Mouse (Mus musculus) midbrain, embryonic 14.5 days (tissue): ENCODE results near the gene Rasgrp2. TPM values are rescaled to one million over a fixed set of nuclear protein-coding genes. Genes with fewer than 3 reads are reported as not detected.

Source experiments
- ATAC-seq: fragments of 200-750 bp; cut with Nextera tagmentation; 2 replicates; pipeline ENCODE4 v1.8.0; 2017; ENCODE audit warnings: moderate number of reproducible peaks, moderate library complexity; ENCODE audit not compliant: low FRiP score, low TSS enrichment
- DNase-seq: peaks from one replicate; pipeline ENCODE4 v3.0.0-alpha.2; 2015
- H3K27ac ChIP-seq: fragments of 300-500 bp; sonication (generic); replicated peaks from 2 replicates; pipeline ENCODE4 v1.5.1; 2014; ENCODE audit warnings: mild to moderate bottlenecking, low read depth, low read length, moderate library complexity
- H3K27me3 ChIP-seq: fragments of 300-500 bp; sonication (generic); 2 replicates; pipeline ENCODE4 v1.6.1; 2014; ENCODE audit warnings: low read length, control low read depth, mixed read lengths; ENCODE audit not compliant: control insufficient read depth, insufficient read depth
- H3K36me3 ChIP-seq: fragments of 300-500 bp; sonication (generic); 2 replicates; pipeline ENCODE4 v1.6.1; 2014; ENCODE audit warnings: low read length, control low read depth; ENCODE audit not compliant: control insufficient read depth, insufficient read depth
- H3K4me1 ChIP-seq: fragments of 300-500 bp; sonication (generic); 2 replicates; pipeline ENCODE4 v1.6.1; 2014; ENCODE audit warnings: mild to moderate bottlenecking, antibody characterized with exemption, low read length, control low read depth; ENCODE audit not compliant: control insufficient read depth, insufficient read depth
- H3K4me2 ChIP-seq: fragments of 300-500 bp; sonication (generic); 2 replicates; pipeline ENCODE4 v1.6.1; 2014; ENCODE audit warnings: mild to moderate bottlenecking, low read length, moderate library complexity
- H3K4me3 ChIP-seq: fragments of 300-500 bp; sonication (generic); replicated peaks from 2 replicates; pipeline ENCODE4 v1.5.1; 2014; ENCODE audit warnings: low read depth, low read length
- H3K9ac ChIP-seq: fragments of 300-500 bp; sonication (generic); replicated peaks from 2 replicates; pipeline ENCODE4 v1.6.1; 2014; ENCODE audit warnings: mild to moderate bottlenecking, low read length, moderate library complexity
- H3K9me3 ChIP-seq: fragments of 300-500 bp; sonication (generic); 2 replicates; pipeline ENCODE4 v1.6.1; 2016; ENCODE audit warnings: low read length, control low read depth, mixed read lengths; ENCODE audit not compliant: control insufficient read depth
- WGBS: fragments of 180-500 bp; shearing (Covaris S2); extraction: QIAGEN DNeasy Blood & Tissue Kit; methylation state at CpG from one replicate; pipeline ENCODE4 v1.1.7; 2014; 5-methylcytosine and 5-hydroxymethylcytosine counted together
- polyA plus RNA-seq: library from polyadenylated mRNA; unstranded; fragments of >200 nt; fragmentation: Nextera tagmentation; extraction: Ambion mirVana; gene quantifications from 2 replicates; pipeline ENCODE4 v1.2.1, GENCODE M21; 2014

Rasgrp2 gene
- polyA plus RNA-seq, 1 experiment from 2014 or later, result 32.9 TPM

- no peak overlapping the region for H3K4me3 ChIP-seq
- DNase-seq (no peak), ATAC-seq (no peak)
- H3K9ac ChIP-seq, result no peak overlapping the region
- H3K36me3 ChIP-seq, result no peaks in the 10 kb centered on the region
- H3K4me1 ChIP-seq, result no peaks in the 10 kb centered on the region
- H3K27me3 ChIP-seq, result no peaks in the 10 kb centered on the region
- 52% methylated on average over 16 of the region's 16 CpGs for WGBS
- no peak overlapping the region for H3K4me2 ChIP-seq
- no peaks in the 10 kb centered on the region for H3K9me3 ChIP-seq
- no peak overlapping the region for H3K27ac ChIP-seq
Observed at GRCm38 (mm10) chr19:6407816-6408510, 8.8 kb downstream of the Rasgrp2 start.

GRCm38 (mm10) chr19:6408749-6409148 is 9.6 kb downstream of the Rasgrp2 start:
- Histone ChIP-seq H3K4me2 (no peak overlapping the region), H3K4me3 (no peak overlapping the region), H3K9me3 (no peaks in the 10 kb centered on the region), H3K36me3 (no peaks in the 10 kb centered on the region), H3K27ac (no peak overlapping the region), H3K9ac (no peak overlapping the region), H3K27me3 (no peaks in the 10 kb centered on the region), H3K4me1 (no peaks in the 10 kb centered on the region)
- ATAC-seq (no peak), DNase-seq (no peak)
- 76% methylated on average over 8 of the region's 8 CpGs for WGBS

DNA sequence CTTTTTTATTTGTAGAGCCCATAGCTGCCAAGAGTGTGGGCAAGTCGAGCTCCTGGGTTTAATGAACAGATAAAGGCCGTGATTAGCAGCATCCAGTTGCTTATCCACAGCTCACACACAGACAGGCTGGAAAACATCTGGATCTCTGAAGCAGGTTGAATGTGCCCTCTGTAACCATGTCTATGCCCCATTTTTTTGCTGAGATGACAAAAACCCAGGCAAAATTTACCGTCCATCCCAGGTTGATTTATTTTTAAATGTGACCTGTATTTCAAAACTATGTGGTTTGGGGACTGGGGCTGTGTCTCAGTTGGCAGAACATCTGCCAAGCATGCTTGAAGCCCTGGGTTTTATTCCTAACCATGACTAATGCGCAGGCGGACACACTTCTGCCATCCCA is 10.0 kb downstream of the Rasgrp2 start:
- ATAC-seq (no peak), DNase-seq (no peak)
- H3K9ac ChIP-seq, result no peak overlapping the region
- H3K9me3 ChIP-seq, result no peaks in the 10 kb centered on the region
- no peaks in the 10 kb centered on the region for H3K27me3 ChIP-seq
- no peaks in the 10 kb centered on the region for H3K4me1 ChIP-seq
- 83% methylated on average over 5 of the region's 5 CpGs for WGBS
- no peak overlapping the region for H3K4me2 ChIP-seq
- H3K36me3 ChIP-seq, result no peaks in the 10 kb centered on the region
- no peak overlapping the region for H3K4me3 ChIP-seq
- no peak overlapping the region for H3K27ac ChIP-seq

GRCm38 (mm10) chr19:6409936-6410335 is 10.8 kb downstream of the Rasgrp2 start:
- Histone ChIP-seq H3K9me3 (no peaks in the 10 kb centered on the region), H3K4me1 (no peaks in the 10 kb centered on the region; the same call in 1 of the 2 replicates), H3K36me3 (no peaks in the 10 kb centered on the region), H3K27ac (no peak overlapping the region), H3K27me3 (no peaks in the 10 kb centered on the region), H3K4me3 (no peak overlapping the region), H3K4me2 (no peak overlapping the region), H3K9ac (no peak overlapping the region)
- DNase-seq (no peak), ATAC-seq (no peak)
- WGBS, result 88% methylated on average over 5 of the region's 5 CpGs

- Histone ChIP-seq H3K4me3 (no peak overlapping the region), H3K4me2 (no peak overlapping the region), H3K27ac (no peak overlapping the region), H3K4me1 (peaks cover 28% of the 10 kb centered on the region), H3K36me3 (no peaks in the 10 kb centered on the region), H3K9ac (no peak overlapping the region), H3K27me3 (no peaks in the 10 kb centered on the region), H3K9me3 (no peaks in the 10 kb centered on the region)
- no peak for ATAC-seq
- WGBS, result 68% methylated on average over 14 of the region's 14 CpGs
- DNase-seq, result no peak
Observed at GRCm38 (mm10) chr19:6412798-6413197, 13.7 kb downstream of the Rasgrp2 start.

DNA sequence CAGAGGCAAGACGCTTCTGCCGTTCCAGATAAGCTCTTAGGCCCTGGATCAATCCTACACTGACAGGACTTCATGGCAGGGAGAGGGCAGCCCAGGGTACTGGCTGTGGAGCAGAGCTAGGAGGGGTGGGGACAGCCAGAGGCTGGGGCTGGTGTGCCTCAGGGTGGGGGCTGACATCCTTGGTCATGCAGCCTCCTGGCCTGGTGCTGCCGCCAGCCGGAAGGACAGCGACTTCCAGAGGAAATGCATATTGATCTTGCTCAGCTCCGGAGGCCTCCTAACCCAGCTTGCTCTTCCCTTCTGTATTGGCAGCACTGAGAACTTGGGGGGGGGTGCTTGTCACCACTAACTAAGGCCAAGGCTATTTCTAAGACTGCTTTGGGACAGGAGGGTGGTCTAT is 16.3 kb downstream of the Rasgrp2 start:
- WGBS, result 22% methylated on average over 6 of the region's 6 CpGs
- H3K4me1 ChIP-seq, result peaks cover 38% of the 10 kb centered on the region
- peak; percentile 35 for DNase-seq

GRCm38 (mm10) chr19:6416124-6416770 is 17.1 kb downstream of the Rasgrp2 start:
- peaks cover 46% of the 10 kb centered on the region for H3K4me1 ChIP-seq
- peak overlapping the region; percentile 36; the same call in 1 of the 2 replicates for H3K9ac ChIP-seq
- DNase-seq, result peak; percentile 89
- H3K4me3 ChIP-seq, result no peak overlapping the region
- ATAC-seq, result peak; percentile 53
- peak overlapping the region; percentile 3 for H3K4me2 ChIP-seq
- no peaks in the 10 kb centered on the region for H3K9me3 ChIP-seq
- 2% methylated on average over 9 of the region's 9 CpGs for WGBS
- no peaks in the 10 kb centered on the region for H3K36me3 ChIP-seq
- H3K27ac ChIP-seq, result peak overlapping the region; percentile 84
- H3K27me3 ChIP-seq, result no peaks in the 10 kb centered on the region

More for the DNA sequence above, 16.3 kb downstream of the Rasgrp2 start:
- peak overlapping the region; percentile 84 for H3K27ac ChIP-seq
- no peaks in the 10 kb centered on the region for H3K36me3 ChIP-seq
- H3K4me2 ChIP-seq, result peak overlapping the region; percentile 3
- no peaks in the 10 kb centered on the region for H3K27me3 ChIP-seq
- H3K4me3 ChIP-seq, result no peak overlapping the region
- no peaks in the 10 kb centered on the region for H3K9me3 ChIP-seq
- ATAC-seq, result no peak
- H3K9ac ChIP-seq, result peak overlapping the region; percentile 36; the same call in 1 of the 2 replicates

GRCm38 (mm10) chr19:6416894-6417761 is 18.0 kb downstream of the Rasgrp2 start:
- Histone ChIP-seq H3K4me1 (peaks cover 55% of the 10 kb centered on the region), H3K27me3 (no peaks in the 10 kb centered on the region), H3K4me2 (peak overlapping the region; percentile 81), H3K27ac (peak overlapping the region; percentile 84), H3K4me3 (no peak overlapping the region; the same call in 1 of the 2 replicates), H3K9me3 (no peaks in the 10 kb centered on the region), H3K9ac (no peak overlapping the region; the same call in 1 of the 2 replicates), H3K36me3 (no peaks in the 10 kb centered on the region)
- DNase-seq (no peak), ATAC-seq (no peak)
- 59% methylated on average over 12 of the region's 12 CpGs for WGBS
